Mouse (Mus musculus) thymus, adult 2 months (tissue): ENCODE data around the gene Lrrc19. TPM values are rescaled to one million over a fixed set of nuclear protein-coding genes. Genes with fewer than 3 reads are reported as not detected.

Experiments used
- DNase-seq: peaks from one replicate; pipeline ENCODE4 v3.0.0; 2021
- H3K27ac ChIP-seq: fragments of 200-500 bp; 2 replicates; pipeline ENCODE4 v1.5.1; 2012; ENCODE audit warnings: low read length, control low read depth; ENCODE audit not compliant: control insufficient read depth, insufficient read depth
- H3K27me3 ChIP-seq: fragments of 200-500 bp; 2 replicates; pipeline ENCODE4 v1.6.1; 2012; ENCODE audit warnings: mild to moderate bottlenecking, low read length, moderate library complexity, mixed read lengths; ENCODE audit not compliant: control insufficient read depth, insufficient read depth
- H3K36me3 ChIP-seq: fragments of 200-500 bp; 2 replicates; pipeline ENCODE4 v1.6.1; 2012; ENCODE audit warnings: mild to moderate bottlenecking, low read length, moderate library complexity; ENCODE audit not compliant: control insufficient read depth, insufficient read depth
- H3K4me1 ChIP-seq: fragments of 200-500 bp; replicated peaks from 2 replicates; pipeline ENCODE4 v1.6.1; 2012; ENCODE audit warnings: low read length; ENCODE audit not compliant: control insufficient read depth, insufficient read depth
- H3K4me3 ChIP-seq: fragments of 200-500 bp; 2 replicates; pipeline ENCODE4 v1.5.1; 2012; ENCODE audit warnings: mild to moderate bottlenecking, low read length, control low read depth, moderate library complexity; ENCODE audit not compliant: control insufficient read depth, insufficient read depth
- CTCF ChIP-seq: fragments of 200-500 bp; IDR thresholded peaks from 2 replicates; pipeline ENCODE4 v1.5.1; 2012; ENCODE audit warnings: mild to moderate bottlenecking, control low read depth, low read length, moderate library complexity, borderline replicate concordance; ENCODE audit not compliant: control insufficient read depth, poor library complexity, insufficient read depth; ENCODE audit errors: extremely low read depth
- POLR2A ChIP-seq: fragments of 200-500 bp; IDR thresholded peaks from 2 replicates; pipeline ENCODE4 v1.6.1; 2012; ENCODE audit warnings: mild to moderate bottlenecking, low read length, control low read depth, moderate library complexity; ENCODE audit not compliant: control insufficient read depth, poor library complexity, insufficient read depth; ENCODE audit errors: extremely low read depth
- WGBS: fragments of 180-500 bp; shearing (Covaris S2); methylation state at CpG from one replicate; pipeline ENCODE4 v1.1.7; 2018; 5-methylcytosine and 5-hydroxymethylcytosine counted together
- polyA plus RNA-seq: library from polyadenylated mRNA; depleted of rRNA; stranded (reverse); fragments of >200 nt; gene quantifications from 2 replicates; pipeline ENCODE4 v1.2.3, GENCODE M21; 2012; rRNA removed

Lrrc19 gene
- polyA plus RNA-seq, 1 experiment, result not detected

GRCm38 (mm10) chr4:94601395-94601794 lies 48.5 kb downstream of the Lrrc19 start:
- no peaks in the 10 kb centered on the region for H3K36me3 ChIP-seq
- no peaks in the 10 kb centered on the region for H3K4me1 ChIP-seq
- no peaks in the 10 kb centered on the region for H3K27me3 ChIP-seq
- WGBS, result 90% methylated on average over 4 of the region's 4 CpGs
- peak; percentile 7 for DNase-seq
- TF ChIP-seq CTCF, result no peak
- TF ChIP-seq POLR2A, result no peak
- H3K27ac ChIP-seq, result no peak overlapping the region
- H3K4me3 ChIP-seq, result no peak overlapping the region

DNA sequence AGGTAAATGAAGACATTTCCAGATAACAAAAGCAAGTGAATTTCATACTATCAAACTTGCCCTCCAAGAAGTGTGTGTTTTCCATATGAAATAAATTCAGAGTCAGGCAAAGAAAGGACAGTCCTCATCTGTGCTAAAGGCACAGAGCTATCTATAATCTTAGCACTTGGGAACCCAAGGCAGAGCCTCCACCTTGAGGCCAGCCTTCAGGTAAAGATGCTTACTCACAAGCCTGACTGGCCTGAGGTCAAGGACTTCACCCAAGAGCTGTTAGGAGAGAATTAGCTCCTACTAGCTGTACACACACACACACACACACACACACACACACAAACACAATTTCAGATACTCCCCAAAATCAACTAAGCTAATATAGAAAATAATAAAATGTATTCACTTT lies 57.2 kb downstream of the Lrrc19 start:
- no peaks in the 10 kb centered on the region for H3K36me3 ChIP-seq
- no peaks in the 10 kb centered on the region for H3K27me3 ChIP-seq
- H3K4me1 ChIP-seq, result no peaks in the 10 kb centered on the region
- no peak for DNase-seq
- TF ChIP-seq POLR2A (no peak), CTCF (no peak)
- no peak overlapping the region for H3K4me3 ChIP-seq
- H3K27ac ChIP-seq, result no peak overlapping the region

DNA sequence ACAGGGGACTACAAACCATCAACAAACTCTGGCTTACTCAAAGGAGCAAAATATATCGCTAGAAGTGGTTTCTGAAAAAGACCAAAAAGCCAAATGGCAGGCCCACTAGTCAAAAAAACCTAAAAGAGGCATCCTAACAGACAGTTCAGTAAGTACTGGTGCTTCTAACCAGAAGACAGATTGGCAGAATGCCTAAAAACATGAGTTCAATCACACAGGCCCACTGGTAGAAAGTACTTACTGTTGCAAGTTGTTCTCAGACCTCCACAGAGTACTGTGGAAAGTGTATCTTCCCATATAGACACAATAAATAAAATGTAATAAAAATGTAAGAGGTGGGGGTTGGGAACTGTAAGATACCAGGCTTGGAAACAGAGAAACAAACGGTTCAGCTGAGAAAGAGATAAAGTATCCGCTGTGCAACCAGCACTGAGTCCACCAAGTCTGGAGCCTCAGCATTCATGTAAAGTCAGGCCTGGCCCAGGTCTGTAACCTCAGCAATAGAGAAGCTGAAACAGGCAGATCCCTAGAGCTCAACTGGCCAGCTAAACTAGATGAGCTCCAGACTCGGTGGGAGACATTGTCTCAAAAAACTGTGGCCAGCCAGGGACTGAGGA lies 58.1 kb downstream of the Lrrc19 start:
- WGBS, result 86% methylated on average over 4 of the region's 4 CpGs

More for the DNA sequence above, 58.1 kb downstream of the Lrrc19 start:
- no peak overlapping the region for H3K4me3 ChIP-seq
- H3K27me3 ChIP-seq, result no peaks in the 10 kb centered on the region
- no peaks in the 10 kb centered on the region for H3K4me1 ChIP-seq
- H3K36me3 ChIP-seq, result no peaks in the 10 kb centered on the region
- no peak for TF ChIP-seq CTCF
- TF ChIP-seq POLR2A, result no peak
- H3K27ac ChIP-seq, result no peak overlapping the region
- no peak for DNase-seq

Other genes starting within 250 kb of the Lrrc19 start
- not detected in 2 replicates for gene Gm10306, start 93.6 kb downstream of the Lrrc19 start, polyA plus RNA-seq
- 6.1 and 11.1 TPM in 2 replicates for gene Caap1, start 93.3 kb downstream of the Lrrc19 start, polyA plus RNA-seq
- 89.9 and 125 TPM in 2 replicates for gene Plaa, start 46.9 kb downstream of the Lrrc19 start, polyA plus RNA-seq
- 0.55 and 1.0 TPM in 2 replicates for gene Ift74, start 35.7 kb downstream of the Lrrc19 start, polyA plus RNA-seq
- gene Tek, start 89.1 kb upstream of the Lrrc19 start, polyA plus RNA-seq, result 1.0 and 1.8 TPM in 2 replicates